Mouse (Mus musculus) heart, postnatal 4 days (tissue): ENCODE measurements around the gene Nek11. TPM values are rescaled to one million over a fixed set of nuclear protein-coding genes. Genes with fewer than 3 reads are reported as not detected.
A peak's percentile ranks its signal among the peaks of the same experiment; 100 is the strongest.

Experiments used
- DNase-seq: peaks from one replicate; pipeline ENCODE4 v3.0.0; 2021
- total RNA-seq, 2 experiments: library from RNA; stranded (reverse); gene quantifications; 2 replicates each; pipeline ENCODE4 v1.2.3; 2021

The Nek11 gene
- total RNA-seq, 2 experiments from 2014 or later = not detected

DNA sequence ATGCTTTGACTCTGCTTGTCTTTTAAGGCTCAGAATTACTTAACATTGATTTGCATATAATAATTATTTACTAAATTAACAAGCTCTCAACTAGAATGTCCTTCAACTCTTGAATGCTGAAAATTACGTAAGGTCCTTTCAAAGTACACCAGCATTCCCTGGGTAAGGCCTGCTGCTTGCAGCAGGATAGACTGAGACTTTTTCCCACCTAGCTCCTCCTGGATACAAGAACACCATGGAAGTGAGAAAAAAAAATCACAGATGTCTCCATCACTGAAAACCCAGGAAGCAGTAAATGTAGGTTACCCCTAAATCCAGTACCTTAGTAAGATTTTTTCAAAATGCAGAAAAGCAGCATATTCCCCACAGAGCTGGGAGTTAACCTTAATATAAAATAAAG, 82.6 kb downstream of the Nek11 start:
- DNase-seq = no peak

DNA sequence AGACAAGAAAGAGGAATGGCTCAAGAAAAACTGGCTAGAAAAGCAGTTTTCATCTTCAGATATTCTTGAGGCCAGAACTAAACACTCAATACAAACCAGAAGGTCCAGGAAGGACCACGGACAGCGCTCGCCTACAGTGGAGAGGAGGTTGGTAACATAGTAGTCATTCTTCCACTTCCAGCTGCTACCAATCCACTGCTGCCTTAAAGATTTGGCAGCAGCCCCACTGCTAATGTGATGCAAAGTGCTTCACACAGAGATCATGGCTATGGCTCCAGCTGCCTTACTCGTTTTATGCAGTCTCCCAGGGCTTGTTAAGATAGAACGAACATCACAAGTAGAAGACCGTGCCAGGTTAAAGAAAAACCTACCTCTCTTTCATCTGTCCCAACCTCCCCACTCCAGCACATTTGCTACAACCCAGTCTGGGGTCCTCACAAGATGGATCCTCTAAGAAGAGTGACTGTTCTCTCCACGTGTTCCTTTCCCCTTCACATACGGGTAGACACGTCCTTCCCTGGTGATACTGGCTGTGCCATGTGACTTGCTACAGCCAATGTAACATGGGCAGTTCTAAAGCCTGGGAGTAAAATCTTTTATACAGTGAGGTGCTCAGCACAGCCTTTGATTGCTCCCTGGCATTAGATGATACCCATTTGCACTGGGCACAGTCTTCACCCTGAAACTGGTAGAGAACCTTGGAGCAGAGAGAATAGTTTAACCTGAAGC, 85.6 kb downstream of the Nek11 start:
- DNase-seq = peak; percentile 45

DNA sequence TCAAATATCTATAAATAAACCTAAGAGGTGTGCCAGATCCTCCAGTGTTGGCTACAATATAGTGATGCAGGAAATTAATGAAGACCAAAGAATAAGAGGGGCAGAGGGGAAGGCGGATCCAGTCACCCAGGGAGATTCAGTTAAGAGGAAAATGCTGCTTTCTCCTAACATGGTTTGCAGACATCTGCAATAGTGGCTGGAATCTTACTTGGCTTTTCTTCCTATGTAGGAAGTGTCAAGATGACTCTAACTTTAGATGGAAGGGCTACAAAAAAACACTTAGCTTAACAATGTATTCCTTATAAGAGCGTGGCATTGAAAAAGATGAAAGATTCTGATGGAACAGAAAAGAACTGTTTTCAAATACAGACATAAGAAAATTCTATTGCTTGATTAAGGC, 89.3 kb downstream of the Nek11 start:
- no peak for DNase-seq

DNA sequence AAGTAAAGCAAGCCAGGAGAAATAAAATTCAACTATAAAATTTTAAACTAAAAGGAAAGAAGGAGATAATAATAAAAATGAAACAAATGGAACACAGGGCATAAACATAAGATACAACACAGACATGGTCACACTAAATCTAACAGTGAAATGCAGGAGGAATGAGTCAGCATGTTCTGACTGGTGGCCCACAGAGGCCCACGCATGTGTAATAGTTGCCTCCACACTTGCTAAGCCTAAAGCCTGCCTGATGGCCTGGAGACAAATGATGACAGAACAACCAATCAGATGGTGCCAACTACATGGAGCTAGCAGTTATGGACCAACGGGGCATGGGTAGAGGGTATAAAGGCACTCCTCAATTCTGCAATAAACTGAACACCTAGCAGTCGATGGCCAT, 93.1 kb downstream of the Nek11 start:
- no peak for DNase-seq

DNA sequence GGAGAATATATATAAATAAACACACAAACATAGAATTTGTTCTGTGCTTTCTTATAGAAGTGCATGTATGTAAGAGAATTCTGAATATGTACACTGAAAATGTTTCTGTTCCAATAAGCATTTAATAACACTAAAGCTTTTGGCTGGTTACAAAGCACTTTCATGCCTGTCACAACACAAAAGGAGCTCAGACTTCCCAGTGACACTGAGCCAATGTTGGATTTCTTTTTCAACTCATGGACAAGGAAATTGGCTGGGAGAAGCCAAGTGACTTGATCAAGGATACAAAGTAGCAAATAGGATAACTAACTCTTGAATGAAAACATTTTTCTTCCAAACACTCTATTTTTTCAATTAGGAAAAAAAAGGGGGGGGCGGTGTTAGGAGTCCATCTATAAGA, 93.9 kb downstream of the Nek11 start:
- DNase-seq = no peak

DNA sequence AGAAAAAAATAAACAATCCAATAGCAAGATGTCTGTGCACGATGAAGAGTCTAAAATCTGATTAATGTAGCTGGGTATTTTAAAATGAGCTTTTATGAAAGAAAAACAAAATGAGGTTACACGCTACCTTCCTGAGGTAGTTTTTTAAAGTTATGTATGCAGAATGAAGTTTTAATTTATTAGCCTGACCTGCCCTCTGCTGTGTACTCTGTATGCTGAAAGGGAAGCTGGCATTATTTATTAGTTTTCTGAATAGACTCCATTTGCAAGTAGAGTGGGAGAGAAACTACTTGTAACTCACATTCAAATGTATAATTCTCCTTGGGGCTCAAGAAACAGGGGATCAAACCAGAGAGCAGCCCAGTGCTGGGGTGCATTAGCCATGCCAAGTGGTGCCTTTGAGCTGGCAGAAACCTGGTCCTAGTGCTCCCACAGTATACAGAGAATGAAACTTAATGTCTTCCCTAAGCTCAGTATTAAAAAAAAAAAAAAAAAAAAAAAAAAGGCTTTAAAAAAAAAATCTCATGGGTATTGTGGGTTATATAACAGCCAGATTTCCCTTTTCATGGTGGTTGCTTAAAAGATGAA, 94.5 kb downstream of the Nek11 start:
- no peak for DNase-seq

DNA sequence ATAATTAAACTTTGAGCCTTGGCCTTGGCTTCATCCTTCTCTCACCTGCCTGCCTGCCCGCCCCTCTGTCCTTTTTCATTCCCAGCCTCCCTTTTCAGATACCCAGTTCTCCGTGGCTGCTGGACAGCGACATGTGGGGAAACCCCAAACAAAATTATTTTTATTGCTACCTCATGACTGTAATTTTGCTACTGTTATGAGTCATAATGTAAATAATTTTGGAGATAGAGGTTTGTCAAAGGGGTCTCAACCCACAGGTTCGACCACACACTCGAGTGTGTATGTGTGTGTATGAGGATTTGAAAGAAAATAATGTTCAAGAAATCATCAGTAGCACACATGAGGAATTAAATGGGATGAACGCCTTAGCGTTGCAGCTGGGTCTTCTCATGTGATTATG, 110.7 kb downstream of the Nek11 start:
- no peak for DNase-seq

DNA sequence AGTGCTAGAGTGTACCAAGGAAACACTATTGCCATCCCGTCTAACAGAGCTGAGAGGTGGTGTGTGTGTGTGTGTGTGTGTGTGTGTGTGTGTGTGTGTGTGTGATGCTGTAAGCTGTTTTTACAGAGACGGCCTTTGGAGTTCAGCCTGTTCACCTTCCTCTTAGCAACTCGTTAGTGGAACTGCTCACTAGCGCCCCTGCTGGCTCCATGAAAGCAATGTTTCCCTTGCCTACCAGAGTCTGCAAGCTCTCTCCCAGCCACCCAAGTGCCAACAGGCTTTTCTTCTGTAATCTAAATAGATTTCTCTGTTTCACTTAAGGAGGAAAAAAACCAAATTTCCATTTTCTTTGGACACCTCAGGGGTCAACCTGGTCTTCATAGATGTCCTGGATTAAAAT, 112.6 kb downstream of the Nek11 start:
- DNase-seq = peak; percentile 21

DNA sequence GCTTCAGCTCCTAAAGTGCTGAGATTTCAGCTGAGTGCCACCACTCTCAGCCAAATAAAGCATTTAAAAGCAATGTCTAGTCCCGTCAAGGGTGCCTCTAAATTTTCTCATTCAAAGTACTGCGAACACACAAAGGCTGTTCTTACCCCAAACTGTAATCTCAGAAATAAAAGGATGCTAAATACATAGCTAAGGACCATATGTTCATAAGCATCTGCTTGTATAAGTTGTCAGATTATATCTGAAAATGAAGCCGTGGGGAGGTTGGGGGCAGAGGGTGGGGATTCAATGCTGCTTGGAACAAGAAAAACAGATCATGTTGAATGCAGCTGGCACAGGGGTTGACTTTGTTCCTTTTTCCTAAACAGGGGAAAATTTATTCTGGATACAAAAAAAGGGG, 120.4 kb downstream of the Nek11 start:
- no peak for DNase-seq

DNA sequence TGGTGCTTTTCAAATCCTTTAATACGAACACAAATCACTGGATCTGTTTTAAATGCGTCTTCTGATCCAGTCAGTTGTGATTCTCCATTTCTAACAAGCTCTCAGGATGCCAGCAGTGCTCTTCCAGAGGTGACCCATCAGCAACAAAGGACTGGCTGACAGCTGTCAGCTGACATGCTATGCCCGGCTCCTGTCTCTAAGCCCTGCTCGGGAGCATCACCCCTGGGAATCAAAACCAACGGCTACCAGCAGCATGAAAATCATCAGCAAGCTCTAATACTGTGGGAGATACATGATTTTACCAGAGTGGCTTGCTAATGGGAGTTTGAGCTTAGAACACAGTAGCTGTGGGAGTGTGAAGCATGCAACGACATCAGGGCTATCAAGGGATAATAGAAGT, 121.0 kb downstream of the Nek11 start:
- no peak for DNase-seq

DNA sequence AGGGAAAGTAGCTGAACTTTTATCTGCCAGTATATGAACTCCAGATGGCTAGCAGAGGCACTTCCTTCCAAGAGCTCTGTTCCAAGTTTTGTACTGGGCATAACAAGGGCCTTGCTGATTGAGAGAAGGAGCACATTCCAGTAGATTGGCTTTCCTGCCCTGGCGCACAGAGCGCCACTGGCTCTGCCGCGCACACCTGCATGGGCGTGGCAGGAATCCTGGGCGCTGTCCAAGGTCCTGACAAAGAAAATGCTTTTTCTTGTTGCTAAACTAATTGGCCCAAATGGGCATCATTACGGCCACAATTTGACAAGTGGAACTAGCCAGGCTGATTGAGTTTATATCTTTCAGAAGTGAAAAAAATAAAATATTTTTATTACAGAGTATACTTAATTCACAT, 123.1 kb downstream of the Nek11 start:
- peak; percentile 29 for DNase-seq

DNA sequence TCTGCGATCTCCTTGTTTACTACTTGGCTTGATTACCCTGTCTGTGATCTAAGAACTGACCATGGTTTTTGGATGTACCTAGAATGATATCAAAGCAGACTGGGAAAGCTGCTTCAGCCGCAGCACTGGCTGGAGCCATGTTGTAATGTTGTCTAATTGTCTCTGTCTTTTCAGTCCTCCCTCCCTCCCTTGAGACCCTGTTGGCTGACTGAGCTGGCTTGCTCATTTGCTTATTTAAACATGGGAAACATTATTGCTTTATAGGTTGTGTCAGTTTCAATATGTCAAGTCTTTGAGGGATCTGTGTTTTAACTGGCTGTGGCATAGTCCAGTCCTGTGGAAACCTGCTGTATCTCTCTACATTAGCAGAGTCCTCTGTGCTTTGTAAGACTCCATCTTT, 132.2 kb downstream of the Nek11 start:
- no peak for DNase-seq

DNA sequence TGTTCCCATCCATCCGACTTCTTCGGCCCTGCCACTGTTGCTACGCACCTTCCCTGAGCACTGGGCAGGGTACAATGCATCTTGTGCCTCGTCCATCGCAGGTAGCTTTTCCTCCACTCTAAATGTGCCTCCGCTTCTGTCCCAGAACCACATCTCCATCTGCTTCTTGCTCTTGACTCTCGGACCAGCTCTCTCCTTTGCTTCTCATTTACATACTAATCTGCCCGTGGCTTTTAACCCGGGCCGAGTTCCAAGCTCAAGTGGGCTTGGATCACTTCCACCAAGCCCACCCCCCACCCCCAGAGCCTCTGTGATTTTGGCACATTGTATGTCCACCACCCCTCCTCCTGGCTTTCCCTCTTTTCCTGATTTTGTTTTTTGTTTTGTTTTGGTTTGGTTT, 137.7 kb downstream of the Nek11 start:
- no peak for DNase-seq

DNA sequence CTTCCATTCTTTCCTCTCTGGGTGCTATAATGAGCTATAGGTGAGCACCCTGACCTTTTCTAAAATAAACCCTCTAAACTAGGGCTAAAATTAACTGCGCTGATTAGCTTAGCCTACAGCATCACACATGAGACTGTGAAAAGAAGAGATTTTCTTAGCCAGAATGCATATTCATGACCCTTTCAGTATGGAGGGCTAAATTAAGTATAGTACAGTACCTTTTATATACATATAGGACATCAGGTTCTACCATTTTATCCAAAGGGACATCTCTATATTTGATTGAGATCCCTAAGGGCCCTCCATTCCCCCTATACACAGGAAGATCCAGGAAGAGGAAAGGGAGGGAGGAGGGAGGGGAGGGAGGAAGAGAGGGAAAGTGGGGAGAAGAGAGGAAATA, 141.2 kb downstream of the Nek11 start:
- no peak for DNase-seq

DNA sequence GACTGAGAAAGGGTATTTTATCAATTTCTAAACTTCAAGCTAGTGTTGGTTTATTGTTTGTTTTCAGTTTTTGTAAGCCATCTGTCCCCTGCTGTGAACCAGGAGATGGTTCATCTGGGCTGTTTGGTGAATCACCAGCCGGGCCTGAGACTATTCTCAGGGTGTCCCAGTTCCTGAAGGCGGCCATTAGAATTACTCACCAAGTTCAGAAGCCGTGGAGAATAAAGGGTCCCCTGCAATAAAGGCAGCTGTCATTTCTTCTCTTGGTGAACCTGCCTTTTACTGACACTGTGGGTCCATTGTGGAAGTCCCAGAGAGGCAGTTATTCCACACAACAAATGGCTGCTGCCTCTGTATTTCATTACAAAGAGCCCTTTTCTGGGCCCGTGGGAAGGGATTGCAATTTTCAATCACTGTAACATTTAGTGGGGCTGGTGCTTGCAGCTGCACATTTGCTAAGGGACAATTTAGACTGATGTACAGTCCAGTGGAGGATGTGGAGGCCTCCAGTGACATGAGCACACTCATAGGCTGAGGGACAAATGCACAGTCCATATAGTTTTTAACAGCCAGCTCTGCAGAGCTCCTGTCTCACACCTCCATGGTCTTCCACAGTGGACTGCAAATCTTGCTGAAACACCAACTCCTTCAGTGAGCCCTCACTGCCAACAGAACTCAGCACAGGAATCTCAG, 142.8 kb downstream of the Nek11 start:
- DNase-seq = no peak

DNA sequence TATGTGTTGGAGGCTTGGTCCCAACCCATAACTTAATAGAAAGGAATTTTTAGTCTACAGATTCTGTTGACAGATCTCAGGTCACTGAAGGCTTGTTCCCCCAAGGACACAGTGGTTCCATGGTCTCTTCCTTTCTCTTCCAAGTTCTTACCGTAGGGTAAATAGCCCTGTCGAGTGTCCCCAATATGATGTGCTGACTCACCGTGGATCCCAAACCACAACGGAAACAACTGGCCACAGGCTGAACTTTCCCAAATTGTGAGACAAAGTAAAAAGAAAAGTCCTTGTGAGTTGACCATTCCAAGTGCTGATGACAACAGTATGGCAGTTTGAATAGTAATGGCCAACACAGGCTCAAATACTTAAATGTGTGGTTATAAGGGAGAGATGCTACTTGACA, 144.1 kb downstream of the Nek11 start:
- DNase-seq = no peak

DNA sequence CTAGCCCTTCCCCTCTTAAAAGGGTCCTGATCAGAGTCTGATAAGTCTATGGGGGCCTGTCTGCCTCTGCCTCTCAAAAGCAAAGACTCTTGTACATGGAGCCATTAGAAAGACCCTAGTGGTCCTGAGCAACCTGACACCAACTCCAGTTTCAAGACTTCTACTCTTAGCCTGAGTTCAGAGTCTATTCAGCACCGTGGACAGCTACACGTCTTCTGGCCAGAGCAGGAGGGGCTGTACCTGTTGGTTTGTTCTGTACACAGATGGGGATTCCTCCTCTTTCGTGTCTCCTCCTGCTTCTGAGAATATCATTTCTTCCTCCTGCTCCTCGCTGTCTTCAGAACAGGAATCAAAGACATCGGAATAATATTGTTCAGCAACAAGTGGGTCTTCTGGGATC, 151.3 kb downstream of the Nek11 start:
- peak; percentile 47 for DNase-seq

DNA sequence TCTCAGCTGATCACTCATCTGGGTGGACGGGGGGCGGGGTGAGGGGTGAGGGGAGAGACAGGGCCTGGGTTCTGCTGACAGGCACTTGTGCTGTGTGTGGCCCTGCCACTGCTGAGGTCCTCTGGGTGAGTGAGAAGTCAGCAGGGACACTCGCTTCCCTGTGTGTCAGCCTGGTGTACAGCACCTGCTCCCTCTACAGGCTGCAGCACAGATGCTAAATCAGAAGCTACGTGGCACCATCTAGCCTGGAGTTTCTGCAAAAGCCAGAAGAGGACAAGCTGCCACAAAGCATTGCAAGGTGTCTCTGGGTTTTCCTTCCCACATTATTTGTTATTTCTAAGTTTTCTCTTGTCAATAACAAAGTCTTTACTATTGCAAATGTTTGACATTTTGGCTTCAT, 180.9 kb downstream of the Nek11 start:
- no peak for DNase-seq

DNA sequence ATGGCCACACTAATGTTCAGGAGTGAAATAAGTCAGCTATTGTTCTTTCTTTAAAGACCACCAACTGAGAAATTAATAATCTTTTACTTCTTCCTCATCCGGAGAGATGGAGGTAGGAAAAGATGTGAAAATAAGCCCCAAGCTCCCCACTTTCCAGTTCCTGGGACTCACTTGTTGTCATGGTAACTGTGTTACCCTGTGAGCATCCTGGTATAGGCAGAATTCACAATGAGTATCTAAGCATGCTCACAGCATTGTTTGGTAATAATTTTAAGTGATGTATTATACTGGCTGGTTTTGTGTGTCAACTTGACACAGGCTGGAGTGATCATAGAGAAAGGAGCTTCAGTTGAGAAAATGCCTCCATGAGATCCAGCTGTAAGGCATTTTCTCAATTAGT, 195.0 kb downstream of the Nek11 start:
- no peak for DNase-seq

DNA sequence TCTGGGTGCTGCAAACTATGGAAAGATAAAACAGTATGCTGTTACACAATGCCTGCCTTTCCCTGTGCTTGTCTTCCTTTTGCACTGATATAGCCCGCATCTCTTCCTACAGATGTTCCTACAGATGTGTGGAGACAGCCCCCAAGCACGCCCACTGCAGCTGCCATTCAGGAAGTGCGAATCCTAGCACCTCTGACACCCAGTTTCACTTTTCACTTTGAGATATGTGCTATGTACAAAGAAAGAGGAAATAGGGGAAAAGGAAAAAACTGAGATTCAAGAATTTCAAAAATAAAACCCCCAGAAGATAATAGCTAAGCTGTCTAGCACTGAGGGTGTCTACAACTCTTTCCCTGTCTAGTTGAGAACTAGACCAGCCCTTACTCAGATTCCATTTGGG, 208.6 kb downstream of the Nek11 start:
- no peak for DNase-seq

DNA sequence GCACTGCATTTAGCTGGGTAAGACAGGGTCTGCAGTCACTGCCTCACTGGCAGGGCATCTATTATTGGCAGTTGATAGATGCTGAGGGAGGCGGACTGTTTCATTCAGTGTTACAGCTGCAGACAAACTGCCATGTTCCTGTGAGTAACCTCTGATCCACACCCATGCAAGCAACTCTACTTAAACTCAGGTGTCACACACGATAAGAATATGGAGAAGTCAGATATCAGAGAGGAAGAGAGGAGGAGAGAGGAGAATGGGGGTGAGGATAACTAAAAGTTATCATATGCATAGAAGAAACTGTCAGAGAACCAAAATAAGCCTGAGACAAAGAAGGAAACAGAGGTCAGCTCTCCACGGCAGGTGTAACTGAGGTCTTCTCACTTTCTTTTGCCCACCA, 212.9 kb downstream of the Nek11 start:
- no peak for DNase-seq

DNA sequence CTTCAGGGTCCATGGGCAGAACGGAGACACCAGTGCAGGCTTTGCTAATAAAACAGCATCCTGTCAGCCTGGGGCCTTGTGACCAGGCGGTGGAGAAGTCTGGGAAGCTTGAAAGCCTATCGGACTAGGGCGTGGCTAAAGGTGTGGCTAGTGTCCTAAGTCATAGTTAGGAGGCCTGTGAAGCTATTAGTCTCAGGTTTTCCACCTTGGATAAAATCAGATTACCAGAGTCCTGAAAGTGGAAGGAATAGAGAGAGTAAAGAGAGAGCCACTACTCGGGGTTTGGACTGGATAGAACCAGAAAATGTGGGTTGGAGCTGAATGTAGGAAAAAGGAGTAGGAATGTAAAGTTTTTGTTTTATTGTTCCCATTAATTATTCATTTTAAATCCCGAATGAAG, 250.3 kb downstream of the Nek11 start, which contains the start of gene 1700080E11Rik:
1700080E11Rik (minus strand) TSS at position 101 of the 400 bp plus-strand sequence.
- DNase-seq = no peak

DNA sequence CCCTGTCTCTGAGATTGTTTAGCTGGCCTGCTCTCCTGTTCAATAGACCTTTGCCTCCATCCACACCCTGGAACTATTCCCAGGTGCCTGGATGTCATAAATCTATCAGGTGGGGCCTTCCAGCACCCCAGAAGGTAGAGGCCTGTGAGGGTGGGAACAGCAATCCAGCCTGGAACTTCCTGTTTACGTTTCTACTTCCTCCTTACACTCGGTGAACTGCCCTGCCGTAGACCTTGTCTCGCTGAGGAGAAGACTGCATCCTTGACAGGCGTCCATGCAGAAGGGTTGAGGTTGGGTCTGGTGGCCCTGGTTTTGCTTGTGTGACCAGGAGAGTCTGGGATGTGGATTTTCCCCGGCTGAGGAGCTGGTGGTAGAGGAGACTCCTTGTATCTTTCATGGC, 256.1 kb downstream of the Nek11 start:
- no peak for DNase-seq

DNA sequence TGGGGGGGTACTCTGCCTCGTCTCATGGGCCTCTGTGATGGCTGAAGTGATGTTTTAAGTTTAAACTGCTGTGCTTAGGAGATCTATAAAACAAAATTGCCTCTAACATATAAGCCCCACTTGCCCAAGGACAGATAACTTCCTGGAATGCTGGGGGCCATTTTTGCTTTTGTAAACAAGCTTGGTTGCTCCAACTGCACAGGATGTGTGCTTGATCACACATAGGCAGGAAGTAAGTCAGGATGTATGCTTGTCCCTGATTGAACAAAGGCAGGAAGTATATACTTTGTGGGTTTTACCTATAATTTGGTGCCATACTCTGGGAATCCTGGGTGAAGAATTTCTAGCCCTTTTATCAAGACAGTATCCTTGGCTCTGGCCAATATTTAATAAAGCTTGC, 258.9 kb downstream of the Nek11 start:
- DNase-seq = no peak
